Mouse (Mus musculus): ENCODE measurements around the gene Igf1r. TPM values are rescaled to one million over a fixed set of nuclear protein-coding genes. Genes with fewer than 3 reads are reported as not detected.
A peak's percentile ranks its signal among the peaks of the same experiment; 100 is the strongest.

Gene Igf1r
- total and polyA plus RNA-seq, 2 experiments from 2014 or later = 12.1 to 40.3 TPM

- H3K27me3 ChIP-seq (ENCODE audit: insufficient read depth, low read length) = no peaks in the 10 kb centered on the region
- peaks cover 13% of the 10 kb centered on the region for H3K4me1 ChIP-seq (ENCODE audit: insufficient read depth, low read length)
- H3K4me2 ChIP-seq (ENCODE audit: low read depth, low read length, poor library complexity, severe bottlenecking) = no peak overlapping the region
- H3K36me3 ChIP-seq (ENCODE audit: insufficient read depth, low read length) = peaks cover 33% of the 10 kb centered on the region
- H3K9ac ChIP-seq (replicated peaks; ENCODE audit: low read length, poor library complexity, severe bottlenecking) = no peak overlapping the region
- H3K4me3 ChIP-seq (ENCODE audit: low read depth, low read length) = no peak overlapping the region
- no peaks in the 10 kb centered on the region for H3K9me3 ChIP-seq (ENCODE audit: low read length)
- 83% methylated on average over 11 of the region's 11 CpGs for WGBS
- H3K27ac ChIP-seq (ENCODE audit: low read depth, low read length) = no peak overlapping the region
- TF ChIP-seq CTCF (IDR thresholded peaks at IDR 0.05) = no peak
- no peak for DNase-seq (ENCODE audit: low spot score)
- no peak for ATAC-seq (ENCODE audit: low FRiP score)
Measured at GRCm38 (mm10) chr7:68218879-68219278, 266.3 kb downstream of the Igf1r start.

DNA sequence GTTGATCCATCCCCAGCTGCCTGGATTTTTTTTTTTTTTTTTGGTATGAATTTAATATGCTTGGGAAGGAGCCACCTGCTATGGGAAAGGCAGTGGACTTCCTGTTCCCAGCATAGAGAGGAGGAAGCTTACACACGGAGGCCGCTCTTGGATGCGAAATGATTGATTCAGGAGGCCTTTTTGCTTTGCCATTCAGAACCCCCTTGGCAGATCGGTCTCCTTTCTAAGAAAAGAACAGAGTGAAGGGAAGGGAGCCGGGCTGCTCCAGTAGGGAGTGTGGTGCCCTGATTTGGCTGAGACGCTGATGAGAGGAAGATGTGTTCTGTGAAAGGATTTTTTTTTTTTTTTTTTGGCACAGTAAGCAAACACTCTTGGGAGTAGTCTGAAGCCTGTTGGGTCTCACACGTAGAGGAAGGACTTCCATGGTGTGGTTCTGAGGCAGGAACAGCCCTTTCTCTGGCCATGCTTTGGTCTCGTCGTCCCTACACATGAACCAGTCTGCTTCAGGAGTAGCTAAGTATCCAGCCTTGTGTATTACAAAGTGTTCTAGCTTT is 269.1 kb downstream of the Igf1r start:
- Histone ChIP-seq H3K27ac (ENCODE audit: low read depth, low read length) (no peak overlapping the region), H3K27me3 (ENCODE audit: insufficient read depth, low read length) (no peaks in the 10 kb centered on the region), H3K4me2 (ENCODE audit: low read depth, low read length, poor library complexity, severe bottlenecking) (no peak overlapping the region), H3K4me1 (ENCODE audit: insufficient read depth, low read length) (peaks cover 13% of the 10 kb centered on the region), H3K4me3 (ENCODE audit: low read depth, low read length) (no peak overlapping the region), H3K9me3 (ENCODE audit: low read length) (no peaks in the 10 kb centered on the region), H3K9ac (replicated peaks; ENCODE audit: low read length, poor library complexity, severe bottlenecking) (no peak overlapping the region), H3K36me3 (ENCODE audit: insufficient read depth, low read length) (peaks cover 37% of the 10 kb centered on the region)
- TF ChIP-seq CTCF (IDR thresholded peaks at IDR 0.05) = no peak
- DNase-seq (ENCODE audit: low spot score) = peak; percentile 49
- 75% methylated on average over 9 of the region's 9 CpGs for WGBS
- ATAC-seq (ENCODE audit: low FRiP score) = no peak

DNA sequence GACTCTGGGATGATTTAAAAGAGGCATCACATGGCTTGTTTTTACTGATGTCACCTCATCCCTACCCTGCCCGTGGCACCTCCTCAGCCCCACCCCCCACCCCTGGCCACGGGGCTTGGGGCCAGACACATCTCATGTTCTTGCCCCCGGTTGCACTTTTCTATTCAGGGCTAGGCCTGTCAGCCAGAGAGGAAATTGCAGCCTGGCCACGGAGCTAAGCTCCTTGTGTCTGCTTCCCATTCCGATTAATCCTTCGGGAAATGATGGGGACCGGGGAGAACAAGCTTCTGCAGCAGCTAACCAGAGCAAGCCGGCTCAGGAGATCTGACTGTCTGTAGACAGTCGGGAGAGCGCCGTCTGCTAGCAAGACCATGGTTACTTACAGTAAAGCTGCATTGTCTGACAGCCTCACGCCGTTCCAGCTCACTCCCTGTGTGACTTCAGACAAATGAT is 270.8 kb downstream of the Igf1r start:
- Histone ChIP-seq H3K9me3 (ENCODE audit: low read length) (no peaks in the 10 kb centered on the region), H3K36me3 (ENCODE audit: insufficient read depth, low read length) (peaks cover 38% of the 10 kb centered on the region), H3K4me2 (ENCODE audit: low read depth, low read length, poor library complexity, severe bottlenecking) (no peak overlapping the region), H3K4me1 (ENCODE audit: insufficient read depth, low read length) (peaks cover 13% of the 10 kb centered on the region), H3K27ac (ENCODE audit: low read depth, low read length) (peak overlapping the region; percentile 75), H3K27me3 (ENCODE audit: insufficient read depth, low read length) (no peaks in the 10 kb centered on the region), H3K4me3 (ENCODE audit: low read depth, low read length) (no peak overlapping the region), H3K9ac (replicated peaks; ENCODE audit: low read length, poor library complexity, severe bottlenecking) (peak overlapping the region; percentile 29; the same call in 1 of the 2 replicates)
- WGBS = 20% methylated on average over 13 of the region's 13 CpGs
- DNase-seq (ENCODE audit: low spot score) = peak; percentile 50
- no peak for TF ChIP-seq CTCF (IDR thresholded peaks at IDR 0.05)
- ATAC-seq (ENCODE audit: low FRiP score) = peak; percentile 80

DNA sequence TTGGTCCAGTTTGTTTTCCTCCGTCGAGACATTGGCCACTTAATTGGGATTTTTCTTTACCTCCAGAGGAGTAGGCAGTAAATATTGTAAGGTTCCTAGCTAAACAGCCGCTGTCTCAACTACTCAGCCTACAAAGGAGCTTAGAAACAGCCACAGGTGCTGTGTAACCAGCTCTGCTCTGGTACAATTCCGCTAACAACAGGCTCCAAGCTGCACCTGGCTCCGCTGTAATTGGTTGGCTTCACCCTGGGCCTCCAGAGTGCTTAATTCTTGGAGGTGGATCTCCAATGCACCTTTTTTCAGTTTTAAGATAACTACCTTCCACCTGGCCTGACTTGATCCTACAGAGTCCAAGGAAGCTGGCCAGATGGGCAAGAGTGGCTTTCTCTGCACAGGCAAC is 271.4 kb downstream of the Igf1r start:
- no peak for DNase-seq (ENCODE audit: low spot score)
- no peaks in the 10 kb centered on the region for H3K27me3 ChIP-seq (ENCODE audit: insufficient read depth, low read length)
- 83% methylated on average over 5 of the region's 5 CpGs for WGBS

DNA sequence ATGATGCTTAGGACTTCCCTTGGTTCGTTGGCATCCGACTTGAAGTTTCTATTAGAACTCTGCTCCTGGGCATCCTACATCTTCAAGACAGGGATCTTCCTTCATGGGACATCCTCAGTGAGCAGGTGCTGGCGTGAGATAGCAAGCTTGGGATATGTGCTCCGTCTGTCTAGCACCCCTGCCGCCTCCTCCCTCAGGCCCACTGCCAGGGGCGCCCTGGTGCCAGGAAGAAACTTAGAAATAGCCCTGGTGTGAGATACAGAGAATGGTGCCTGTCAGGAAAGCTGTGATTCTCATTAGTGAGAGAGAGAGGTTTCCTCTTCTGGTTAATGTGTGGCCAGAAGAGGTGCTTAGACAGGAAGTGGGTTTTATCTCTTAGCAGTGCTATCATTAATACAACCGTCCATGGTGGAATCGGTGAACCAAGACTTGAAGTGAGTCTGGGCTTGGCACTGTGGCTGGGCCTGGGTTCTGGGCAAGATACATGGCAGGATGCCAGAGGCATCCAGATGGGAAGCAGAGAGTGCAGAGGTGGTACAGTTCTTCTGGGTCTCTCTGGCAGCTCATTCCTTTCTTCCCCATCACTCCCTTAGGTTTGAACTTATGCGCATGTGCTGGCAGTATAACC is 272.9 kb downstream of the Igf1r start:
- 88% methylated on average over 9 of the region's 9 CpGs for WGBS
- Histone ChIP-seq H3K9me3 (ENCODE audit: low read length) (no peaks in the 10 kb centered on the region), H3K36me3 (ENCODE audit: insufficient read depth, low read length) (peaks cover 26% of the 10 kb centered on the region), H3K9ac (replicated peaks; ENCODE audit: low read length, poor library complexity, severe bottlenecking) (no peak overlapping the region), H3K27me3 (ENCODE audit: insufficient read depth, low read length) (no peaks in the 10 kb centered on the region), H3K4me3 (ENCODE audit: low read depth, low read length) (no peak overlapping the region), H3K4me2 (ENCODE audit: low read depth, low read length, poor library complexity, severe bottlenecking) (no peak overlapping the region), H3K4me1 (ENCODE audit: insufficient read depth, low read length) (peaks cover 16% of the 10 kb centered on the region), H3K27ac (ENCODE audit: low read depth, low read length) (no peak overlapping the region)
- ATAC-seq (ENCODE audit: low FRiP score) = no peak
- no peak for DNase-seq (ENCODE audit: low spot score)
- TF ChIP-seq CTCF (IDR thresholded peaks at IDR 0.05) = no peak

More for the DNA sequence above, 271.4 kb downstream of the Igf1r start:
- no peak overlapping the region for H3K4me2 ChIP-seq (ENCODE audit: low read depth, low read length, poor library complexity, severe bottlenecking)
- H3K4me1 ChIP-seq (ENCODE audit: insufficient read depth, low read length) = peaks cover 16% of the 10 kb centered on the region
- no peak overlapping the region for H3K4me3 ChIP-seq (ENCODE audit: low read depth, low read length)
- ATAC-seq (ENCODE audit: low FRiP score) = no peak
- H3K9me3 ChIP-seq (ENCODE audit: low read length) = no peaks in the 10 kb centered on the region
- H3K36me3 ChIP-seq (ENCODE audit: insufficient read depth, low read length) = peaks cover 32% of the 10 kb centered on the region
- 0 out of 2 replicates have a peak overlapping the region, but pooled peaks have one; percentile 29 for H3K9ac ChIP-seq (replicated peaks; ENCODE audit: low read length, poor library complexity, severe bottlenecking)
- TF ChIP-seq CTCF (IDR thresholded peaks at IDR 0.05) = no peak
- H3K27ac ChIP-seq (ENCODE audit: low read depth, low read length) = peak overlapping the region; percentile 75

DNA sequence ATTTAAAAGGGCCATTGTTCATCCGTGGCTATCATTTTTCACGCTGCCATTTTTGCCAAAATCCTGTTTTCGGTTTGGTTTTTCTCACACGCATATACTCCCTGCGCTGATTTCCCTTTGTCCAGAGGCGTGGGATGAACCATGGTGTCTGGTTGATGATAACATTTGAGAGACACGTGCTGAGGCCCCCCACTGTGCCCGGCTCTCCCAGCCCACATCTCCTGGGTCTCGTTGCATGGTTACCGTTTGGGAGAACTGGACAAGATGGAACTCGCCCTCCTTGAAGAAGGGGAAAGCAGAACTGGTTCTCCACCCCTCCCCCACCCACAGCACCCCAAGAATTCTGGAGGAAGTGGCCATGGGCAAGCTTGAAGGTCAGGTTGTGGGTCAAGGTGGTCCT is 274.4 kb downstream of the Igf1r start:
- Histone ChIP-seq H3K4me1 (ENCODE audit: insufficient read depth, low read length) (peaks cover 16% of the 10 kb centered on the region), H3K4me3 (ENCODE audit: low read depth, low read length) (no peak overlapping the region), H3K9me3 (ENCODE audit: low read length) (no peaks in the 10 kb centered on the region), H3K27me3 (ENCODE audit: insufficient read depth, low read length) (no peaks in the 10 kb centered on the region), H3K36me3 (ENCODE audit: insufficient read depth, low read length) (peaks cover 28% of the 10 kb centered on the region), H3K9ac (replicated peaks; ENCODE audit: low read length, poor library complexity, severe bottlenecking) (no peak overlapping the region), H3K4me2 (ENCODE audit: low read depth, low read length, poor library complexity, severe bottlenecking) (no peak overlapping the region), H3K27ac (ENCODE audit: low read depth, low read length) (no peak overlapping the region)
- 76% methylated on average over 11 of the region's 11 CpGs for WGBS
- DNase-seq (ENCODE audit: low spot score) (no peak), ATAC-seq (ENCODE audit: low FRiP score) (no peak)
- no peak for TF ChIP-seq CTCF (IDR thresholded peaks at IDR 0.05)
